Mouse (Mus musculus) bone marrow macrophage, adult 2 months (primary cell): ENCODE measurements at regions not wholly inside any gene's neighbourhood (a gene's known extent, or its start where the extent isn't known, plus 50 kb on each side); places are given as distances from the start of the nearest gene placed in this dataset.

Experiments used
- CTCF ChIP-seq: IDR thresholded peaks from 2 replicates; pipeline ENCODE4 v1.5.1; 2012; ENCODE audit warnings: low read depth, mild to moderate bottlenecking, low read length, moderate library complexity
- POLR2A ChIP-seq: IDR thresholded peaks from 2 replicates; pipeline ENCODE4 v1.6.1; 2012; ENCODE audit warnings: mild to moderate bottlenecking, low read depth, low read length, borderline replicate concordance

DNA sequence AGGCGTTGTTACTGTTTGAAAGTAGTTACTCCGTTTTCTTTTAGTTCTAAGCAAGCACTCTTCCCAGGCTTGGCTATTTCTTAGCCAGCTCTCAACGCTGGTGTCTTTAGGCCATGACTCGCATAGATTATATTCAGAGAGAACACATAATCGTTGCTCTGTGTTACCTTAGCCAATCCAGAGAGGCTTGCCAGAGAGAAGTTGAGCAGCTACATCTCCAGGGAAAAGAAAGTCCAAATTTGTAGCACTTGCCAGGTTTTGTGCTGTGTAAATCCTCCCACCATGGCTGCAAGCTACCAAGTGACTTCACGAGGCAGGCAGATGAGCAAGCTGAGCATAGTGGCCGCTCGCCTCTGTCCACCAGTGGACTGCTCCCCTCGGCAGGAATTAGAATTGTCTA, 163.3 kb upstream of the Fn1 start:
- TF ChIP-seq CTCF (no peak), POLR2A (no peak)
